Mouse (Mus musculus) kidney, adult 11 months (tissue): ENCODE results near the gene Tmem168.

Experiments used
- DNase-seq: peaks from one replicate; pipeline ENCODE4 v3.0.0; 2022

Gene Tmem168

GRCm38 (mm10) chr6:13584788-13585187 lies 23.1 kb downstream of the Tmem168 start:
- no peak for DNase-seq

- no peak for DNase-seq
These were observed 25.8 kb downstream of the Tmem168 start for GRCm38 (mm10) chr6:13582075-13582474.

GRCm38 (mm10) chr6:13565734-13566133 lies 42.2 kb downstream of the Tmem168 start:
- DNase-seq, result no peak

- DNase-seq, result no peak
These were observed 52.6 kb downstream of the Tmem168 start for GRCm38 (mm10) chr6:13555266-13555665.

- no peak for DNase-seq
These were observed 66.1 kb downstream of the Tmem168 start for GRCm38 (mm10) chr6:13541761-13542160.

- DNase-seq, result no peak
These were observed 70.5 kb downstream of the Tmem168 start for GRCm38 (mm10) chr6:13537275-13537964.
